Mouse (Mus musculus): ENCODE measurements around the gene Myo1c. TPM values are rescaled to one million over a fixed set of nuclear protein-coding genes. Genes with fewer than 3 reads are reported as not detected.

Myo1c gene
- polyA plus RNA-seq, 1 experiment: 28.1 TPM

- TF ChIP-seq GATA1 (IDR thresholded peaks at IDR 0.05; ENCODE audit: borderline replicate concordance, low read length) (no peak), FLI1 (IDR thresholded peaks at IDR 0.05; ENCODE audit: low read length) (no peak)
- H3K4me3 ChIP-seq (replicated peaks): peak overlapping the region; percentile 70
- H3K9me3 ChIP-seq: no peaks in the 10 kb centered on the region
- H3K4me1 ChIP-seq: peaks cover 65% of the 10 kb centered on the region
- no peaks in the 10 kb centered on the region for H3K27me3 ChIP-seq (replicated peaks)
- H3K36me3 ChIP-seq (replicated peaks; ENCODE audit: low read length): peaks cover 81% of the 10 kb centered on the region
These were observed 5.6 kb upstream of the Myo1c start for GRCm38 (mm10) chr11:75644684-75645083.

- peaks cover 90% of the 10 kb centered on the region for H3K4me1 ChIP-seq
- TF ChIP-seq GATA1 (IDR thresholded peaks at IDR 0.05; ENCODE audit: borderline replicate concordance, low read length): no peak
- TF ChIP-seq FLI1 (IDR thresholded peaks at IDR 0.05; ENCODE audit: low read length): no peak
These were observed 2.6 kb upstream of the Myo1c start for GRCm38 (mm10) chr11:75647681-75648211.

DNA sequence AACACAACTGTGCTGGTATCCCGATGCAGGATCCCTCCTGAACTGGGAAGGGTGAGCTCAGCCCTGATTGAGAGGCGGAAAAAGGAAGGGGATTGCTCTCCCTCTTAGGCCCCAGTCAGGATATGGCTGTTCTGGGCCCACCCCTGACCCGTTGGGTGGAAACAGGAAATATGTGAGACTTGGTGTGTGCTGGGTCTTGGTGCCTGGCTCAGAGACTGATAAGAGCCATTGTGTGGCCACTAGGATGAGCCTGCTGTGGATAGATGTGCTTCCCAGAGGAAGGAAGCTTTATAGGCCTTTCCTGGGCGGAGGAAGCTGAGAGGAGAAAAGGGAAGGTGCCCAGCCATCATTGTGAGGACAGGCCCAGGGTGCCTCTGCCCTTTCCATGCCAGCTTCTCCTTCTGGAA is 1.1 kb upstream of the Myo1c start:
- peak overlapping the region; percentile 38 for H3K4me3 ChIP-seq (replicated peaks)
- TF ChIP-seq GATA1 (IDR thresholded peaks at IDR 0.05; ENCODE audit: borderline replicate concordance, low read length): peak; percentile 94
- TF ChIP-seq FLI1 (IDR thresholded peaks at IDR 0.05; ENCODE audit: low read length): peak; percentile 76; the same call in 1 of the 2 replicates
- no peaks in the 10 kb centered on the region for H3K27me3 ChIP-seq (replicated peaks)
- no peaks in the 10 kb centered on the region for H3K9me3 ChIP-seq
- peaks cover 43% of the 10 kb centered on the region for H3K36me3 ChIP-seq (replicated peaks; ENCODE audit: low read length)
- H3K4me1 ChIP-seq: peaks cover 91% of the 10 kb centered on the region

More at GRCm38 (mm10) chr11:75647681-75648211, 2.6 kb upstream of the Myo1c start:
- no peaks in the 10 kb centered on the region for H3K27me3 ChIP-seq (replicated peaks)
- peak overlapping the region; percentile 42 for H3K4me3 ChIP-seq (replicated peaks)
- peaks cover 57% of the 10 kb centered on the region for H3K36me3 ChIP-seq (replicated peaks; ENCODE audit: low read length)
- no peaks in the 10 kb centered on the region for H3K9me3 ChIP-seq

DNA sequence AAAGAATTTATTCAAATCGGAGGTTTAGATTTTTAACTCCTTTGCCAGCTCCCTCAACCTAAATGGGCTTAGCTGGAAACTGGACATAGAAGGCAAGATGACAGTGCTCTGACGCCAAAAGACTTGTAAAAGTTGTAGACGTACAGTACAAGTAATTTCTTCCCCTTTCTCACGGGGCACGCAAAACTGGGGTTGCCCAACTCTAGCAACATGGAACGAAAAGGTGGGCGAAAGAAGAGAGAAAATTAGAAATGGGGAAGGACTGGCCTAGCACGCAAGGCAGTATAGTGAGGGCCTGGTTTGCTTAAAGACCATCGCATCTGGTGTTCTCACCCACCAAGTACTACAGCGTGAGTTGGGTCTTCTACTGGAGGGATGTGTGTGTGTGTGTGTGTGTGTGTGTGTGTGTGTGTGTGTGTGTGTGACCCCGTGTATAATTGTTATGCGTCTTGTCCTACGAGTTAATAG is 688 bp downstream of the Myo1c start:
- Histone ChIP-seq H3K4me3 (replicated peaks) (peak overlapping the region; percentile 100), H3K9me3 (no peaks in the 10 kb centered on the region), H3K4me1 (peaks cover 88% of the 10 kb centered on the region), H3K36me3 (replicated peaks; ENCODE audit: low read length) (peaks cover 25% of the 10 kb centered on the region), H3K27me3 (replicated peaks) (no peaks in the 10 kb centered on the region)
- TF ChIP-seq FLI1 (IDR thresholded peaks at IDR 0.05; ENCODE audit: low read length) (no peak), GATA1 (IDR thresholded peaks at IDR 0.05; ENCODE audit: borderline replicate concordance, low read length) (no peak)

DNA sequence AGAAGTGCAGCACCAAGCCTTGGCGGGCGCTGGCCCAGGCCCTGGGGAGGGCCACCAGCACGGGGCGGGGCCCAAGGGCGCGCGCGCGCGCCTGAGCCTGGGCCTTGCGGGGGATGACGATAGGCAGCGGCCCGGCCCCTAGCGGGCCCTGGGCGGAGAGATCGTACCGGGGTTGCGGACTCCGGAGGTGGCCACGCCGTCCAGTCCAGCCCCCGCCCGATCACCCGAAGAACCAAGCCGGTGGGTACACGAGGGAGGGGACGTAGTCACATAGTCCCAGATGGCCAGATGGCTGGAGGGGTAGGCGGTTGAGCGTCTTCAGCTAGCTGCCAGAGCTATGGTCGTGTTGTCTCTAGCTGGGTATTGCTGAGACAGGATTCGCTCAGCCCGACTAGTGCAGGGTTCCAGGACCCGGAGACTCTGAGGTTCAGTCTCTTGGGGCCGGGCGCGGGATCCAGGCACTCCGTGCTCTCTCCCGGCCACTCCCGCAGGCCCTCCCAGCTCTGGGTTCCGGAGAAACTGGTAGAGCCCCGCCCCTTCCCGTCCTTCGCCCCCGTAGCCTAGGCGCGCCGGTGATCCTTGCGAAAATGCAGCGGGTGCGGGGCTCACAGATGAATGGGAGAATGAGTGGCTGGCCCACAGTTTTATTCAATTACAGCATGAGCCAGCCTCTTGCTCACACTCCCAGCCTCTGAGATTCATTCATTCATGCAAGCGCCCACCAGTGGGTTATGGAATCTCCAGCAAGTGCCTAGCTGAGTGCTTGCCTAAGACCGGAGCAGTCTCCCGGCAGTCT is 1.3 kb downstream of the Myo1c start:
- no peaks in the 10 kb centered on the region for H3K27me3 ChIP-seq (replicated peaks)

GRCm38 (mm10) chr11:75652222-75652941 is 2.1 kb downstream of the Myo1c start:
- Histone ChIP-seq H3K36me3 (replicated peaks; ENCODE audit: low read length) (peaks cover 19% of the 10 kb centered on the region), H3K27me3 (replicated peaks) (no peaks in the 10 kb centered on the region), H3K4me1 (peaks cover 91% of the 10 kb centered on the region), H3K9me3 (no peaks in the 10 kb centered on the region), H3K4me3 (replicated peaks) (peak overlapping the region; percentile 100)
- TF ChIP-seq FLI1 (IDR thresholded peaks at IDR 0.05; ENCODE audit: low read length): no peak
- TF ChIP-seq GATA1 (IDR thresholded peaks at IDR 0.05; ENCODE audit: borderline replicate concordance, low read length): no peak

More for the DNA sequence above, 1.3 kb downstream of the Myo1c start:
- Histone ChIP-seq H3K36me3 (replicated peaks; ENCODE audit: low read length) (peaks cover 21% of the 10 kb centered on the region), H3K4me3 (replicated peaks) (peak overlapping the region; percentile 100), H3K4me1 (peaks cover 91% of the 10 kb centered on the region), H3K9me3 (no peaks in the 10 kb centered on the region)
- no peak for TF ChIP-seq GATA1 (IDR thresholded peaks at IDR 0.05; ENCODE audit: borderline replicate concordance, low read length)
- no peak for TF ChIP-seq FLI1 (IDR thresholded peaks at IDR 0.05; ENCODE audit: low read length)

DNA sequence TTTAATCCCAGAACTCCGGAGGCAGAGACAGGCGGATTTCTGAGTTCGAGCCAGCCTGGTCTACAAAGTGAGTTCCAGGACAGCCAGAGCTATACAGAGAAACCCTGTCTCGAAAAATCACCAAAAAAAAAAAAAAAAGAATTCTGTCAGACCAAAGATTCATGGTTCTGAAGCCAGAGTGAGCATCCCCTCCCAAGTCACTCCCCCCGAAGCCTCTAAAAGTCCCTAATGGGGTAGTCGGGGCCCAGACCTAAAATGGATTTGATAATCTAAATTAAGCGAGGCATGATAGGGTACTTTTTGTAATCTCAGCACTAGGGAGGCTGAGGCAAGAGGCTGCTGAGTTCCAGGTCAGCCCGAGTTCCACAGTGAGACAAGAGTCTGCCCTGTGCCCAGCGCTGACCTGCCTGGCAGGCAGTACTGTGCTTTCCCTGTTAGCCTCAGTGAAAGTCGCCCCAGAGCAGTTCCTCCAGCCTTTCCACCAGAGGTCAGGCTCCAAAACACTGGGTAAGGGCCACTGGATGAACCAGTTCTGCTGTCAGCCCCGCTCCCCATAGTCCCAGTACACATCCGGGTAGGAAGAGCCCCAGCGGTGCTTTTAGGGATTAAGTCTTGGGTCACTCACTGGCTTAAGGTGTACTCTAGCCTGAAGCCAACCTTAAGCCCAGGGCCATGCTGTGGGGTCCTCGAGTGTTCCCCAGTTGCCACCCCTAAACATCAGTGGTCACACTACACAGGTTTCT is 2.8 kb downstream of the Myo1c start:
- no peak for TF ChIP-seq GATA1 (IDR thresholded peaks at IDR 0.05; ENCODE audit: borderline replicate concordance, low read length)
- TF ChIP-seq FLI1 (IDR thresholded peaks at IDR 0.05; ENCODE audit: low read length): no peak
- H3K4me1 ChIP-seq: peaks cover 91% of the 10 kb centered on the region
- H3K4me3 ChIP-seq (replicated peaks): peak overlapping the region; percentile 100
- no peaks in the 10 kb centered on the region for H3K9me3 ChIP-seq
- peaks cover 19% of the 10 kb centered on the region for H3K36me3 ChIP-seq (replicated peaks; ENCODE audit: low read length)
- H3K27me3 ChIP-seq (replicated peaks): no peaks in the 10 kb centered on the region

- Histone ChIP-seq H3K27me3 (replicated peaks) (no peaks in the 10 kb centered on the region), H3K36me3 (replicated peaks; ENCODE audit: low read length) (peaks cover 23% of the 10 kb centered on the region), H3K9me3 (no peaks in the 10 kb centered on the region), H3K4me3 (replicated peaks) (peak overlapping the region; percentile 94), H3K4me1 (peaks cover 89% of the 10 kb centered on the region)
- TF ChIP-seq FLI1 (IDR thresholded peaks at IDR 0.05; ENCODE audit: low read length) (no peak), GATA1 (IDR thresholded peaks at IDR 0.05; ENCODE audit: borderline replicate concordance, low read length) (no peak)
These were observed 3.6 kb downstream of the Myo1c start for GRCm38 (mm10) chr11:75653781-75654470.

Measured in megakaryocyte, embryonic 14.5 days (primary cell).